Mouse (Mus musculus) CH12.LX (cell line): ENCODE measurements around the gene Frmd4a. TPM values are rescaled to one million over a fixed set of nuclear protein-coding genes. Genes with fewer than 3 reads are reported as not detected.

Source experiments
- DNase-seq: peaks from one replicate; pipeline ENCODE4 v3.0.0-alpha.2; 2013; ENCODE audit errors: extremely low read depth
- H3K27ac ChIP-seq: 2 replicates; pipeline ENCODE4 v1.5.1; 2012; ENCODE audit warnings: low read depth, mild to moderate bottlenecking, control low read depth, moderate library complexity; ENCODE audit not compliant: insufficient read depth
- H3K27me3 ChIP-seq: replicated peaks from 2 replicates; pipeline ENCODE3; 2012; ENCODE audit warnings: inconsistent platforms
- H3K36me3 ChIP-seq, 2 experiments: replicated peaks in 1 of 2; 2 replicates each; pipeline versions ENCODE3 to v1.6.1; 2012; ENCODE audit warnings: inconsistent platforms in 1 of 2, low read length in 1 of 2, mild to moderate bottlenecking in 1 of 2, mixed read lengths in 1 of 2, moderate library complexity in 1 of 2; ENCODE audit not compliant: control insufficient read depth in 1 of 2, insufficient read depth in 1 of 2
- H3K4me1 ChIP-seq, 2 experiments: 2 replicates each; pipeline ENCODE4 v1.6.1; 2012; ENCODE audit warnings: inconsistent platforms in 1 of 2, moderate library complexity in 1 of 2; ENCODE audit not compliant: insufficient read depth in 2 of 2, control insufficient read depth in 1 of 2
- H3K4me2 ChIP-seq: 2 replicates; pipeline ENCODE4 v1.6.1; 2012; ENCODE audit warnings: low read depth, mild to moderate bottlenecking, control low read depth; ENCODE audit not compliant: poor library complexity, insufficient read depth, severe bottlenecking
- H3K4me3 ChIP-seq, 3 experiments: fragments of 150-350 bp in 1 of 3; sonication (generic) in 1 of 3; replicated peaks in 1 of 3; 2 replicates each; pipeline versions ENCODE3 to v1.5.1; 2011 to 2012; ENCODE audit warnings: low read depth in 2 of 3, low read length in 2 of 3, mild to moderate bottlenecking in 2 of 3, moderate library complexity in 2 of 3, control low read depth in 1 of 3, improper control_type of control experiment in 1 of 3, inconsistent platforms in 1 of 3, mixed read lengths in 1 of 3; ENCODE audit not compliant: poor library complexity in 1 of 3
- H3K79me2 ChIP-seq: replicated peaks from 2 replicates; pipeline ENCODE4 v1.6.1; 2012; ENCODE audit warnings: mild to moderate bottlenecking, moderate library complexity; ENCODE audit not compliant: control insufficient read depth, poor library complexity, insufficient read depth, severe bottlenecking; ENCODE audit errors: extremely low read depth
- H3K9ac ChIP-seq: 2 replicates; pipeline ENCODE4 v1.6.1; 2012; ENCODE audit warnings: low read depth, mild to moderate bottlenecking, control low read depth, moderate library complexity; ENCODE audit not compliant: insufficient read depth
- H3K9me3 ChIP-seq: replicated peaks from 2 replicates; pipeline ENCODE3; 2012; ENCODE audit warnings: low read length, inconsistent platforms, mixed read lengths
- BHLHE40 ChIP-seq: IDR thresholded peaks from 2 replicates; pipeline ENCODE4 v1.6.1; 2011; ENCODE audit warnings: mild to moderate bottlenecking, low read depth, low read length, improper control_type of control experiment
- CHD2 ChIP-seq: IDR thresholded peaks from 2 replicates; pipeline ENCODE4 v1.6.1; 2011; ENCODE audit warnings: low read length, improper control_type of control experiment
- CTCF ChIP-seq, 2 experiments: IDR thresholded peaks in 1 of 2; conservative IDR thresholded peaks in 1 of 2; 2 replicates each; pipeline ENCODE4 v1.5.1; 2011 to 2012; ENCODE audit warnings: low read depth in 2 of 2, low read length in 2 of 2, improper control_type of control experiment in 1 of 2, inconsistent platforms in 1 of 2, mild to moderate bottlenecking in 1 of 2, moderate library complexity in 1 of 2
- ELF1 ChIP-seq: IDR thresholded peaks from 2 replicates; pipeline ENCODE4 v1.6.1; 2014; ENCODE audit warnings: low read depth, mild to moderate bottlenecking, inconsistent platforms, low read length, improper control_type of control experiment
- EP300 ChIP-seq: IDR thresholded peaks from 2 replicates; pipeline ENCODE4 v1.6.1; 2011; ENCODE audit warnings: low read length, improper control_type of control experiment
- HCFC1 ChIP-seq: IDR thresholded peaks from 2 replicates; pipeline ENCODE4 v1.6.1; 2012; ENCODE audit warnings: low read depth, mild to moderate bottlenecking, inconsistent platforms, low read length, improper control_type of control experiment
- IRF4 ChIP-seq: IDR thresholded peaks from 2 replicates; pipeline ENCODE4 v1.6.1; 2014; ENCODE audit warnings: low read depth, mild to moderate bottlenecking, inconsistent platforms, low read length, improper control_type of control experiment
- JUND ChIP-seq: conservative IDR thresholded peaks from 2 replicates; pipeline ENCODE4 v1.6.1; 2011; ENCODE audit warnings: low read depth, low read length, improper control_type of control experiment
- MAFK ChIP-seq: IDR thresholded peaks from 2 replicates; pipeline ENCODE4 v1.6.1; 2011; ENCODE audit warnings: low read length, improper control_type of control experiment; ENCODE audit not compliant: insufficient replicate concordance
- MAZ ChIP-seq: IDR thresholded peaks from 2 replicates; pipeline ENCODE4 v1.6.1; 2012; ENCODE audit warnings: low read depth, mild to moderate bottlenecking, inconsistent platforms, low read length, improper control_type of control experiment, moderate library complexity
- MEF2A ChIP-seq: IDR thresholded peaks from 2 replicates; pipeline ENCODE4 v1.6.1; 2014; ENCODE audit warnings: low read depth, mild to moderate bottlenecking, inconsistent platforms, low read length, improper control_type of control experiment, borderline replicate concordance
- MXI1 ChIP-seq: IDR thresholded peaks from 2 replicates; pipeline ENCODE4 v1.6.1; 2011; ENCODE audit warnings: mild to moderate bottlenecking, low read depth, low read length, improper control_type of control experiment
- PAX5 ChIP-seq: IDR thresholded peaks from 2 replicates; pipeline ENCODE4 v1.6.1; 2012; ENCODE audit warnings: low read length, inconsistent platforms, mixed read lengths
- POLR2A ChIP-seq: IDR thresholded peaks from 2 replicates; pipeline ENCODE4 v1.6.1; 2011; ENCODE audit warnings: low read depth, mild to moderate bottlenecking, improper control_type of control experiment, low read length
- POLR2AphosphoS2 ChIP-seq: IDR thresholded peaks from 2 replicates; pipeline ENCODE4 v1.6.1; 2011; ENCODE audit warnings: low read depth, low read length, improper control_type of control experiment
- RAD21 ChIP-seq: IDR thresholded peaks from 2 replicates; pipeline ENCODE4 v1.6.1; 2011; ENCODE audit warnings: low read depth, mild to moderate bottlenecking, low read length, improper control_type of control experiment, moderate library complexity
- RCOR1 ChIP-seq: conservative IDR thresholded peaks from 2 replicates; pipeline ENCODE4 v1.6.1; 2012; ENCODE audit warnings: low read depth, mild to moderate bottlenecking, inconsistent platforms, low read length, improper control_type of control experiment
- SMC3 ChIP-seq: IDR thresholded peaks from 2 replicates; pipeline ENCODE4 v1.6.1; 2011; ENCODE audit warnings: low read depth, low read length, improper control_type of control experiment
- TBP ChIP-seq: conservative IDR thresholded peaks from 2 replicates; pipeline ENCODE4 v1.6.1; 2011; ENCODE audit warnings: low read depth, low read length, improper control_type of control experiment
- TCF12 ChIP-seq: IDR thresholded peaks from 2 replicates; pipeline ENCODE4 v1.6.1; 2014; ENCODE audit warnings: low read depth, mild to moderate bottlenecking, inconsistent platforms, low read length, improper control_type of control experiment
- UBTF ChIP-seq: IDR thresholded peaks from 2 replicates; pipeline ENCODE4 v1.6.1; 2012; ENCODE audit warnings: low read depth, mild to moderate bottlenecking, inconsistent platforms, low read length, improper control_type of control experiment, moderate library complexity
- USF1 ChIP-seq: IDR thresholded peaks from 2 replicates; pipeline ENCODE4 v1.6.1; 2014; ENCODE audit warnings: low read depth, mild to moderate bottlenecking, inconsistent platforms, low read length, improper control_type of control experiment
- USF2 ChIP-seq: conservative IDR thresholded peaks from 2 replicates; pipeline ENCODE4 v1.6.1; 2011; ENCODE audit warnings: low read depth, low read length, improper control_type of control experiment
- ZC3H11A ChIP-seq: IDR thresholded peaks from 2 replicates; pipeline ENCODE4 v1.6.1; 2012; ENCODE audit warnings: low read depth, mild to moderate bottlenecking, inconsistent platforms, low read length, improper control_type of control experiment
- ZKSCAN1 ChIP-seq: IDR thresholded peaks from 2 replicates; pipeline ENCODE4 v1.6.1; 2012; ENCODE audit warnings: low read depth, inconsistent platforms, low read length, improper control_type of control experiment, borderline replicate concordance
- ZMIZ1 ChIP-seq: IDR thresholded peaks from 2 replicates; pipeline ENCODE4 v1.6.1; 2012; ENCODE audit warnings: low read depth, mild to moderate bottlenecking, inconsistent platforms, low read length, improper control_type of control experiment
- dilution Hi-C: fragments of 300-500 bp; cut with MboI; formaldehyde crosslinking; loops from 2 replicates; pipeline ENCODE4 v1.14.3; 2020; ENCODE audit warnings: low sequenced_read_pairs; ENCODE audit not compliant: extremely low pct_unique_long_range_greater_than_20kb, extremely low pct_ligation_motif_present
- in situ Hi-C: fragments of 300-500 bp; cut with MboI; formaldehyde crosslinking; loops from 3 replicates; pipeline ENCODE4 v1.14.3; 2019; ENCODE audit warnings: low sequenced_read_pairs, low pct_ligation_motif_present, low pct_unique_long_range_greater_than_20kb, mixed read lengths
- polyA plus RNA-seq: library from polyadenylated mRNA; unstranded; fragments of >175 nt; gene quantifications from 2 replicates; pipeline ENCODE4 v1.2.1, GENCODE M21; 2012; ENCODE audit warnings: low read depth; ENCODE audit not compliant: insufficient read length
- total RNA-seq, 2 experiments: library from RNA; depleted of rRNA; stranded (reverse); fragments of 300-350 nt in 1 of 2; fragments of >200 nt in 1 of 2; gene quantifications; 2 replicates each; pipeline ENCODE4 v1.2.3; 2012 to 2014

Frmd4a gene
- total and polyA plus RNA-seq, 3 experiments = 0.13 to 2.0 (median 0.32) TPM

DNA sequence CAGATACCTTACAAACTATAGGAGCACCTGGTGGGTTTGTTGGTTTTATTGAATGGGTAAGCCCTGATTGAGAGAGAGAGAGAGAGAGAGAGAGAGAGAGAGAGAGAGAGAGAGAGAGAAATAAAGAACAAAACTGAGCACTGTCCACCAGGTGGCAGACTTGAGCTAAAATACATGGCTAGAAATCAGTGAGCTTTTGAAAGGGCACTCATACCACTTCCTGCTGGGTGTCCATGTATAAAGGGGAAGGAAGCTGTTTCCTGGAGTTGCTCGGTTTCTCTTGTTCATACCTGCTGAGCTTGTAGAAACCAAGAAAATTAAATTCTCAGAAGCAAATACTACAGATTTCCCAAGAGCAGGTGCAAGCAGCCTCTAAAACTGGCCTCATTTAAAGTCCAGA, 481.7 kb downstream of the Frmd4a start:
- no peak overlapping the region for H3K27ac ChIP-seq

DNA sequence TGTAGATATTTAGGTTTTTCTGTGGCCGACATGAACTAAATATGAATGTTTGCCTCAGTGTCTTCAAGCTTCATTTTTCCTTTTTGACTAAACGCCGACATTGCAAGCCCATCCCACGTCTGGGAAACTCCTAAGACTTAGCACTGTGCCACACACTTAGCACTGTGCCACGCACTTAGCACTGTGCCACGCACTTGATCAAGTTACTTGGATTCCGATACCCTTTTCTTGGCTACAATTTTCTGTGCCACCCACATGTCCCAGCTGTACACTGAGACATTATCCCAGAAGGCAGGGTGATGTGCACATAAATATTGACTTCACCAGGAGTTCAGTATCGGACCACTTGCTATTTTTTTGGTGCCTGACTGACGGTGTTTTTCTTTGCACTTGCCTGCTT, 482.4 kb downstream of the Frmd4a start:
- Histone ChIP-seq H3K4me2 (no peak overlapping the region), H3K27ac (no peak overlapping the region), H3K27me3 (no peaks in the 10 kb centered on the region), H3K4me3 (no peak overlapping the region), H3K79me2 (no peaks in the 10 kb centered on the region), H3K36me3 (no peaks in the 10 kb centered on the region), H3K4me1 (peaks cover 0 to 11% of the 10 kb centered on the region in 2 experiments; a peak in 2 of 4 replicates), H3K9ac (no peak overlapping the region), H3K9me3 (peaks cover 2% of the 10 kb centered on the region)
- TF ChIP-seq MAZ (no peak), IRF4 (no peak), PAX5 (no peak), BHLHE40 (no peak), HCFC1 (no peak), ELF1 (no peak), MAFK (no peak), SMC3 (no peak), MXI1 (no peak), RAD21 (no peak), CHD2 (no peak), POLR2A (no peak), EP300 (no peak), UBTF (no peak), CTCF (conservative IDR thresholded peaks at IDR 0.05 in 1 of 2, IDR thresholded peaks at IDR 0.05 in 1 of 2; ENCODE audit: low read depth in 2 of 2, low read length in 2 of 2) (no peak), TCF12 (no peak), ZKSCAN1 (no peak), USF2 (no peak), ZMIZ1 (no peak), MEF2A (no peak)
- in situ Hi-C loops = loop anchor here (5.0 to 25.0 kb wide), 3 partner anchors 105 to 688 kb away; no protein-coding TSS in a partner anchor
- dilution Hi-C loops = no loop called here
- no peak for DNase-seq

More for the DNA sequence above, 481.7 kb downstream of the Frmd4a start:
- Histone ChIP-seq H3K9me3 (peaks cover 2% of the 10 kb centered on the region), H3K4me2 (no peak overlapping the region), H3K79me2 (no peaks in the 10 kb centered on the region), H3K9ac (no peak overlapping the region), H3K4me3 (no peak overlapping the region), H3K27me3 (no peaks in the 10 kb centered on the region), H3K4me1 (peaks cover 0 to 11% of the 10 kb centered on the region in 2 experiments; a peak in 2 of 4 replicates), H3K36me3 (no peaks in the 10 kb centered on the region)
- in situ Hi-C loops (loop anchor here (5.0 to 25.0 kb wide), 2 partner anchors 363 to 687 kb away; no protein-coding TSS in a partner anchor), dilution Hi-C loops (no loop called here)
- TF ChIP-seq MAZ (no peak), HCFC1 (peak; percentile 40; the same call in 1 of the 2 replicates), ZC3H11A (peak; percentile 67), CTCF (conservative IDR thresholded peaks at IDR 0.05 in 1 of 2, IDR thresholded peaks at IDR 0.05 in 1 of 2; ENCODE audit: low read depth in 2 of 2, low read length in 2 of 2) (peak; percentile 9 to 85; a peak in 2 of 4 replicates), CHD2 (no peak), TCF12 (no peak), EP300 (0 out of 2 replicates have a peak, but pooled peaks have one; percentile 6), ELF1 (peak; percentile 73), RAD21 (peak; percentile 83), POLR2AphosphoS2 (no peak), JUND (peak; percentile 65), SMC3 (peak; percentile 87), TBP (peak; percentile 52; the same call in 1 of the 2 replicates), USF1 (no peak), RCOR1 (no peak)
- DNase-seq = peak; percentile 86
